Mouse (Mus musculus) liver, embryonic 14 days (tissue): ENCODE data around the gene Smg5. TPM values are rescaled to one million over a fixed set of nuclear protein-coding genes. Genes with fewer than 3 reads are reported as not detected.

ENCODE experiments used
- polyA plus RNA-seq: library from polyadenylated mRNA; depleted of rRNA; stranded (reverse); fragments of >200 nt; gene quantifications from 2 replicates; pipeline ENCODE4 v1.2.3, GENCODE M21; 2012; rRNA removed

The Smg5 gene
- polyA plus RNA-seq = 31.8 and 36.4 TPM in 2 replicates

DNA sequence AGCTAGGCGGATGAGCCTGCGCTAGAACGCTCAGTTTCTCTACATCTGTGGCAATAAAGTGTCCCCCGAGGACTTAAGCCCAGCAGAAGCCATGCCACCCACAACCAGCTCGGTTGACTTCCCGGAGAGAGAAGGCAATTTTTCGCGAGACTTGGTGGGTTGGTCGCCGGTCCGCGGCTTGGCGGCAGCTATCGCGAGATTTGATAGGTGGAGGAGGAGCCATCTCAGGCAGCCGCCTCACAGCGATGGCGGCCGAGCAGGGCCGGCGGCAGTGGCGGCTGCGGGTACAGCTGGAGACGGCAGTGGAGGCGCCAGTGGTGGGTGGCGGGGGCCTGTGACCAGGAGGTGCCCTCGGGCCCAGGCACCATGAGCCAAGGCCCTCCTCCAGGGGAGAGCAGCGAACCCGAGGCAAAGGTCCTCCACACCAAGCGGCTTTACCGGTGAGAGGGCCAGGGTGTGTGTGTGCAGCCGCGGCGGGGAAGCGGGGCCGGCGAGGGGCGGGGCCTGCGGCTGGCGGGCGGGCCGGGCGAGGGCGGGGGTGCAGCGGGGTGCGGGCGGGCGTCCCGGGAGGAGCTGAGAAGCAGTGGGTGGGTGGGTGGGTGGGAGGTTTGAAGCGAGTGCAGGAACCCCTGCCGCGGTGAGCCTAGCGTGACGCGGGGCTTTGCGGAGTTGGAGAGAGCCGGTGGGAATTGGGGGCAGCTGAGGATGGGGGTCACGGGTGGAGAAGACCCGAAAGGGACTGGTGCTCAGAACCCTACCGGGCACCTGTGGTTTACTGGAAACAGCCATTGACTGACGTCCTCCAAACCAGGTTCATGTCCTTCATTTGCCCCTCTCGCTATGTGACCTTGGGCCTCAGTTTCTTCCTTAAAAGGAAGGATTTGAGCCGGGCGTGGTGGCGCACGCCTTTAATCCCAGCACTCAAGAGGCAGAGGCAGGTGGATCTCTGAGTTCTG, at the start of gene Smg5, which contains the start of gene Tmem79:
Gene Smg5, plus strand, starts transcription at position 203 of the 956 bp plus-strand sequence.
Gene Tmem79, minus strand, starts transcription at position 91 of the 956 bp plus-strand sequence.

DNA sequence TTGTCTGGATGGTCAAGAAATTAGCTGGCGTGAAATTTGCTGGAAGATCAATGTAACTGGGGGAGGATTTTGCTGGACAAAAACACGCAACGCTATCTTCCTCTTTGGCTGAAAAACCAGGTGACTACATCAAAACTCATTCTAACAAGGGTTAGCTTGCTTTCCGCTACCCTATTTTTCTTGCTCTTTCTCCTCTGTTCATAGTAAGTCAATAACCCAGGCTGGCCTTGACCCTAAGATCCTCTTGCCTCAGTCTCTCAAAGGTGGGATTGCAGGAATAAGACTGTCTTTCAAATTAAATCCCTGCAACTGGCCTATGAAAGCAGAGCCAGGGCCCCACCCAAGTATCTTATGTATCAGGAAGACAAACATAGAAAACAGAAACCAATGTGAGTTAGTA, 49.0 kb upstream of the Smg5 start, which contains the start of gene Gm38392:
Gene Gm38392, minus strand, starts transcription at position 101 of the 400 bp plus-strand sequence.

DNA sequence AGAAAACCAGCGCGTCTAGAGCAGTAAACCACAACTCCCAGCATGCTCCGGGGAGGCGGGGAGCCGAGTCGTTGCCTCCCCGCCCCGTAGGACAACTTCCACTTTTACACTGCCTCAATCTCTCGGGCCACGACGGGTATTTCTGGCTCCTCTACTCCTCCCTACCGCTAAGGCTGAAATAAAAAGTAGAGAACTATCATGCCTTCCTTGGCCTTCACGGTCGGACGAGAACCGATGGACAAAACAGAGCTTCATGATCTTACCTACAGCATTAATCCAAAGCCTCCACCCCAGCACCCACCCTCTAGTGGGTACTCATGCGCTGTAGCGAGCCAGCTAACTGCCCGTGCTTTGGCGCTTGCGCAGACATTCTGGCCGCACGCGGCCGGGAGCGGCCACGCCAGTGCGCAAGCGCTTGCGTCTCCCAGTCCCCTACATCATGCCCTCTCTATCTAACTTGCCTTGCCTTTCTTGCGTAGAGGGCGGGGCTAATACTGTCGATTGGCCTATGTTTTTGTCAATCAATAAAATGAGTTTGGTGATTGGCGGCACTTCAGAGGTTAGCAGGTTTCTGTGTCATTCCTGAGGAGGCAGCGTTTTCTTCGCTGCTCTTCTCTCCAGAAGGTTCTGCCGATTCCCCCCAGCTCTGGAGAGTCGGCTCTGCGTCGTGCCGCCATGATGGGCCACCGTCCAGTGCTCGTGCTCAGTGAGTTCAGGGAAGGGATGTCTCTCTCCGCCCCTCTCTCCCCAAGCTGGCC, 39.3 kb upstream of the Smg5 start, which contains the start of the genes Tsacc and Cct3:
Gene Tsacc, minus strand, starts transcription at position 439 of the 758 bp plus-strand sequence.
Gene Cct3, plus strand, starts transcription at position 556 of the 758 bp plus-strand sequence.

DNA sequence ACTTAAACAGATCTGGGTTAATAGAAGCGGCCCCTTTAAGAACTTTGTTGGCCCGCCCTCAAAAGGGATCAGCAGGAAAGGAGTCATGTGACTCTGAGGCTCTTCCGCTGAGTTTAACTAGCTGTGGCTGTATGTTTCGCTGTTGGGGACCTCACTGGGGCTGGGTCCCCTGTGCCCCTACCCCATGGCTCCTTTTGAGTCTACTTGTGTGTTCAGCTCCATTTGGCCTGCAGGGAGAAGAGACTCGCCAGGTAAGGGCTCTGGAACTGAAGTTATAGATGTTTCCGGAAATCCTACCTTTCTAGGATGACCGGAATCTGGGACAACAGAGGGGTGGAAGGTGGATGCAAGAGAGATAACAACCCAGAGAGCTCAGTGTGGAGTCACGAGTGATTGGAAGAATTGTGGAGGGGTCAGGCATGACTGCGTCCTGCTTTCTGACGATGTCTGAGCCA, 11.1 kb upstream of the Smg5 start, which contains the start of gene Glmp:
Gene Glmp, plus strand, starts transcription at position 73 of the 455 bp plus-strand sequence.

DNA sequence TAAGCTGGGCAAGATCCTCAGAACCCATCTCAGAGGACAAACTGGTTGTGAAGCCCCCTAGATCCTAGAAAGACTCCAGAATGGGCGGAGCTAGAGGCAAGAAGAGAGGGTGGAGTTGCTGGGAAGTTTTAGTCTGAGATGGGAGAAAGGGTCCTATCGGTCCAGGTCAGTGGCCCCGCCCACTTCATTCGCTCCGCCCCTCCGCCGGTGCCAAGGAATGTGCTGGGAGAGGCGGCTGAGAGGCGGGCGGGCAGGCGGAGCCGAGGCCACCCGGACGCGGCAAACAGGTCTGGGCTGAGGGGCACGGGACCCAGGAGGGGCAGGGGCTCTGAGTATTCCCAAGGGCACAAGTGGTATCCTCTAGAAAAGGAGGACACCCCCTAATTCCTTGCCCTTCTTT, 28.3 kb downstream of the Smg5 start, which contains the start of gene Paqr6:
Gene Paqr6, plus strand, starts transcription at position 248 of the 400 bp plus-strand sequence.

DNA sequence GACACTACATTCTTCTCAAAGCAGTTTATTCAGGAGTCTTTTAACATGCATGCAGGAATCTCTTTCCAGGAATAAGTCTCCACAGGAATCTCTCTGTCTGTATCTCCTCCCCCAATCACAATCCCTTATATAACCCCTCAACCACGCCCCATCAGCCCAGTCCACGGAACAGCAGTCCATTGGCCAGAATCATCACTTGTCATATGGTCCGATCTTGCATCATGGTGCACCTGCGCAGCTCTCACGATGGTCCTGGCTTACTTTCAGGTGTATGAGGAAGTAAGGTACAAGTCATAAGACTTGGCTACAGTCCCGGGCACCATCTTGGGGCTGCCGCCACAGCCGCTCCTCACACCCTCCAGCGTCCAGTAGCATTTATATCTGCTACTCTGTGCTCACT, 36.6 kb downstream of the Smg5 start, which contains the start of gene Bglap3:
Gene Bglap3, minus strand, starts transcription at position 101 of the 400 bp plus-strand sequence.

DNA sequence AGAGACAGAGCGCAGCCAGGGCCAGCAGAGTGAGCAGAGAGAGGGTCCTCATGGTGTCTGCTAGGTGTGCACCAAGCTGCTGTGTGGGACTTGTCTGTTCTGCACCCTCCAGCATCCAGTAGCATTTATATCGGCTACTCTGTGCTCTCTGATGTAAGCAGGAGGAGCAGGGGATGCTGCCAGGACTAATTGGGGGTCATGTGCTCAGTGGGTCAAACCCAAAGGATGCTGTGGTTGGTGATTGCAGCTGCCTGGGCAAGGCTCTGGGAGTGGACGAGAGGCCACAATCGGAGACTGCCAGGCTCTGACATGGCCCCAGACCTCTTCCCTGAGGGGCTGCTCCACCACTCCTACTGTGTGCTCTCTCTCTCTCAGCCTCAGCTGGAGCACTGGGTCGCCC, 42.5 kb downstream of the Smg5 start, which contains the start of gene Bglap2:
Gene Bglap2, minus strand, starts transcription at position 101 of the 400 bp plus-strand sequence.

DNA sequence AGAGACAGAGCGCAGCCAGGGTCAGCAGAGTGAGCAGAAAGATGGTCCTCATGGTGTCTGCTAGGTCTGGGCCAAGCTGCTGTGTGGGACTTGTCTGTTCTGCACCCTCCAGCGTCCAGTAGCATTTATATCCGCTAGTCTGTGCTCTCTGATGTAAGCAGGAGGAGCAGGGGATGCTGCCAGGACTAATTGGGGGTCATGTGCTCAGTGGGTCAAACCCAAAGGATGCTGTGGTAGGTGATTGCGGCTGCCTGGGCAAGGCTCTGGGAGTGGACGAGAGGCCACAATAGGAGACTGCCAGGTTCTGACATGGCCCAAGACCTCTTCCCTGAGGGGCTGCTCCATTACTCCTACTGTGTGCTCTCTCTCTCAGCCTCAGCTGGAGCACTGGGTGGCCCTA, 48.3 kb downstream of the Smg5 start, which contains the start of gene Bglap:
Gene Bglap, minus strand, starts transcription at position 101 of the 400 bp plus-strand sequence.

DNA sequence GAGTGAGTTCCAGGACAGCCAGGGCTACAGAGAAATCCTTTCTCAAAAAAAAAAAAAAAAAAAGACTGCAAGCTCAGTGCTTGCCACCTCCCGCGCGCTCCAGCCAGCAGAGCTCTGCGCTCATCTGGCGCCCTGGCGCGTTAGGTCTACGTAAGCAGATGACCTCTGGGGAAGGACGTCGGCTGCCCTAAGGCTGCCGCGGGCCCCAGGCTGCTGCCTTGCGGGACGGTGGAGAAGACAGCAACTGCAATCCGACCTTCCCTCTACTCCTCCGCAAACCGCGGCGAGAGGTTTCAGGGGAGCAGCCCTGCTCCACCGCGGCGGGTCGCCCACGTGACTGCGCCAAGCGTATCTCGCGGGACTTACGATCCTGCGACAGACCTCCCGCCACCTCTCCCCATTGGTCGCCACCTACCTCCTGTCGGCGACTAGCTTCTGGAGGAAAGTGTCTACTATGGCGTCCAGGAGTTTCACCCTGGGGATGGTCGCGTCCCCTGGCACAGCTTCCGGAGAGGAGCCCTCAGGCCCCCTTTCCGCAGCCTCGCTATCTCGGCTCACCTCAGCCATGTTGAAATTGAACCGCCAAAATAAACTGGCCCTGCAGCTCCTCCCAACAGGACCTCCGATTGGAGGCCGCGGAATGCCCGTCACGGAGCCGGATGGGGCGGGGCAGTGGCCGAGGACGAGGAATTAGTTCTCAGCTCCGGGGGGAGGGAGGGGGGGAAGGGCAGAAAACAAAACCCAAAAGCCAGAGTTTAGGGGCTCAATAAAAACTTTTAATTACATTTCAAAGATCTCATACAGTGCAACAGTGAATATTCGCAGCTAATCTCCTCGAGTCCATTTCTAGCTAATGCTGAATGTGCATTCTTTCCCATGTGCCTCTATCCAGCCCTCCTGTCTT, 73.9 kb downstream of the Smg5 start, which contains the start of gene Pmf1:
Gene Pmf1, minus strand, starts transcription at position 591 of the 904 bp plus-strand sequence.

Other genes starting within 250 kb of the Smg5 start
- 8.7 and 10.4 TPM in 2 replicates for gene Mef2d, start 193.9 kb upstream of the Smg5 start, polyA plus RNA-seq
- gene Rhbg, start 81.6 kb upstream of the Smg5 start, polyA plus RNA-seq = 5.2 and 5.9 TPM in 2 replicates
- gene Gm38392, start 49.0 kb upstream of the Smg5 start, polyA plus RNA-seq = 0.05 TPM in 1 of 2 replicates, not detected in the other
- 2.3 TPM in 2 replicates for gene Tsacc, start 39.3 kb upstream of the Smg5 start, polyA plus RNA-seq
- 184 and 203 TPM in 2 replicates for gene Cct3, start 39.1 kb upstream of the Smg5 start, polyA plus RNA-seq
- gene Glmp, start 11.2 kb upstream of the Smg5 start, polyA plus RNA-seq = 25.8 and 30.1 TPM in 2 replicates
- gene Tmem79, start 112 bp upstream of the Smg5 start, polyA plus RNA-seq = 0.53 and 0.83 TPM in 2 replicates
- 6.3 and 7.4 TPM in 2 replicates for gene Paqr6, start 28.3 kb downstream of the Smg5 start, polyA plus RNA-seq
- gene Bglap3, start 36.5 kb downstream of the Smg5 start, polyA plus RNA-seq = 0.31 and 0.45 TPM in 2 replicates
- not detected in 2 replicates for gene Bglap2, start 42.4 kb downstream of the Smg5 start, polyA plus RNA-seq
- not detected in 2 replicates for gene Bglap, start 48.2 kb downstream of the Smg5 start, polyA plus RNA-seq
- 57.8 and 64.4 TPM in 2 replicates for gene Pmf1, start 74.1 kb downstream of the Smg5 start, polyA plus RNA-seq
- 7.5 and 8.9 TPM in 2 replicates for gene Slc25a44, start 88.9 kb downstream of the Smg5 start, polyA plus RNA-seq
- gene Sema4a, start 124.9 kb downstream of the Smg5 start, polyA plus RNA-seq = 11.0 and 13.4 TPM in 2 replicates
- 62.2 and 64.1 TPM in 2 replicates for gene Lmna, start 173.7 kb downstream of the Smg5 start, polyA plus RNA-seq
- gene Mex3a, start 196.1 kb downstream of the Smg5 start, polyA plus RNA-seq = 1.2 and 1.3 TPM in 2 replicates
- 0.12 and 0.32 TPM in 2 replicates for gene Rab25, start 212.0 kb downstream of the Smg5 start, polyA plus RNA-seq
- gene Lamtor2, start 216.8 kb downstream of the Smg5 start, polyA plus RNA-seq = 70.8 and 71.2 TPM in 2 replicates
- gene Ubqln4, start 217.5 kb downstream of the Smg5 start, polyA plus RNA-seq = 21.4 and 23.9 TPM in 2 replicates
- gene Ssr2, start 239.6 kb downstream of the Smg5 start, polyA plus RNA-seq = 151 and 178 TPM in 2 replicates